Mouse (Mus musculus): ENCODE results near the gene Nlgn1.
A peak's percentile ranks its signal among the peaks of the same experiment; 100 is the strongest.

Nlgn1 gene

DNA sequence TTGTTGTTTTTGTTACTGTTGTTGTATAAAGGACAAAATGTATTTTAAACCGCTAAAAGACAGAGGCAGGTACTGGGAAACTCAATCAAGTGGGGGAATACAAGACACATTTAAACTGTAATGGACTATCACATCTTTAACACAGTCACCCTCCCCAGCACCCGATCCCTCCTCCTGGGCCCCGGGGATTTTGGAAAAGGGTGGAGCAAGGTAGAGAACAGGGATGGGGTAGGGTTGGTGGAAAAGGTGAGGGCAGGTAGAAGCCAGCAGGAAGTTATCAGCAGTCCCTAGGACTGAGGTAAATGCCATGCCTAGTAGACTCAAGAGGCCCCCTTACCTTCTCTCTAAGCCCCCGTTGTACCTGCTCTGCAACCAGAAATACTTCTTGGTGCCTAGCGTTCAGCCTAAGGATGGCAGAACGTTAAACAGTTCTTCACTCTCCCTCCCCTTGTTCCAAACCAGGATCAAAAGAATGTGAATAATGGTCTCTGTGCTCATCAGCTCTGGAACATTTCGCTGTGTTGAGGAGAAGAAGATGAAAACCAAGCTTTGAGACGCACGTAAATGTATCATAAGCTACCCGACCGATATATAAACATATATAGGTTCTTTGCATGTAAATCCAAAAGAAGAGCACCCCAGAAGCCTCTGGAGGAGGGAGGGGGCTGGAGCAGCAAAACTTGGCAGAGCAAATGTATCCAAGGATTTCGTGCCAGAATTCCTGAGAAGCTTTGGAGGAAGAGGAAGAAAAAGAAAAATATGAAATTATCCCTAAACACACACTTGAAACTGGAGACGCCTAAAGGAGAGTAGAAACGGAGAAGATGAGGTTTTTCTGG, at the start of gene Nlgn1:
Gene Nlgn1 (minus strand): TSS at position 61 of the 839 bp plus-strand sequence.
- no peak for DNase-seq

DNA sequence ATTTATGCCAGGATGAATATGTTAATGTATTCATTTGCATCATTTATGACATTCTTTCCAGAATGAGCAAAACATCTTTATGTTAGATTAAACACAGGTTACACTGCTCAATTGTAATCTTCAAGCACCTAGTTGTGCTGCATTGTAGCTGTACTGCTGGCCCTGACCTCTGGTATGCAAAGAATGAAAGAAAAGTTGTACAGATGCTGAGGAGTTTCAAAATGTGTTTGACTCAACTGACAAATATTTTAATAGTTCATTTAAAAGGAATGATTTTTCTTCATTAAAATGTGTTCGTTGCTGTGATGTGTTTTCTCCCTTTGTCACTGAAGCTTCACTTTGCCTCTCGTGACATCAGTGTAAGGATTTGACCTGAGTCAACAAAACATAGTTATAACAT, 46.0 kb upstream of the Nlgn1 start:
- DNase-seq = no peak

DNA sequence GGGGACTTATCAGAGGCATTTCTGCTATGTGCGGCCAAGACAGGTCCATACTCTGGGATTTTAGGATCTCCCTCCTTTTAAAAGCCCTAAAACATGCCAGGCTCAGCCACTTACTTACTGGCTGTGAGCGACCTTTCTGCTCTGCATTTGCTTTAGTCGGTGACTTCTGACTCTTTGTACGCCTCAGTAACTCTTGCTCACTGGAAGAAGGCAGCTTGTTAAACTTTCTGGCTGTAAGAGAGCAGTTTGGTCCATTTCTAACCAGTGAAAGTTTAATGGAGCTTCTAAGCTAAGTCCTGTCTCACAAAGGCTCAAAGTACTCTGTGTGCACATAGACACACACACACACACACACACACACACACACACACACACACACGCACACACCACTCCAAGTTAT, 22.8 kb upstream of the Nlgn1 start:
- no peak for DNase-seq

DNA sequence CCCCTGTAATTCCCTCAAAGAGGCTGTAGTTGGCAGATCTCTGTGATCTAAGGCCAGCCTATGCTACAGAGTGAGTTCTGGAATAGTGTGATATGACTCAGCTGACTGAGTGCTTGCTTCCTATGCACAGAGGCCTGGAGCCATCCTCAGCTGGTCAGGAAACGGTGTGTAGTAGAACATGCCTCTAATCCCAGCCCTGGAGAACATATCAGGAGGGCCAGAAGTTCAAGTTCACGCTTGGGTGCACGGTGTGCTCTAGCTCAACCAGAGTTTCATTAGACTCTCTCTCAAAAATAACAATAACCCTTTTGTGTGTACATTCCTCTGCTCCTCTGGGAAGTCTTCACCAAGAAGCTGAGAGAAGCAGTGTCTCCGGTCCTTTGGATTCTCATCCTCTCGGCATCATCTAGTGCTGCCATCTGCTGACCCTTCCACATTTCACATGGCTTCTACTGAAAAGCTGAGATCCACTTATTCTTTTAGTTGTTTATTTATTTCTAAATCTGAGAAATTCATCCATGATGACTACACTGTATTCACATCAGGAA, 22.3 kb upstream of the Nlgn1 start:
- peak; percentile 17 for DNase-seq

DNA sequence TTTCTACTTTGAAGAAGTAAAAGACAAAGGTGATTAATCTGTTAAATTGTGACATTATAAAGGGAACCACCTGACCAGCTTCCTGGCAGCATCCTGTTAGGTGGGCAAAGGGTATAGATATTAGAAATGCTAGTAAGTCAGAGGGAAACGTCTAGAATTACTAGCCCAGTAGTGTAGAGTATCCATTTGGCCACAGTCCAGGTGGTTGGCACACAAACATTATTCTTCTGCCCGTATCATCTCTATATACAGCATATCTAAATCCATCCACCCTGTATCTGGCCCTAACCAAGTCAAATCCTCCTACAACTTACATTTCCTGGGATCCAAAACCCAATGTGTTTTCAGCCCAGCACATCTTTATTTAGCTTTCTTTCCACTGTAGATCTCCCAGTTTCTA, 5.2 kb upstream of the Nlgn1 start:
- no peak for DNase-seq

DNA sequence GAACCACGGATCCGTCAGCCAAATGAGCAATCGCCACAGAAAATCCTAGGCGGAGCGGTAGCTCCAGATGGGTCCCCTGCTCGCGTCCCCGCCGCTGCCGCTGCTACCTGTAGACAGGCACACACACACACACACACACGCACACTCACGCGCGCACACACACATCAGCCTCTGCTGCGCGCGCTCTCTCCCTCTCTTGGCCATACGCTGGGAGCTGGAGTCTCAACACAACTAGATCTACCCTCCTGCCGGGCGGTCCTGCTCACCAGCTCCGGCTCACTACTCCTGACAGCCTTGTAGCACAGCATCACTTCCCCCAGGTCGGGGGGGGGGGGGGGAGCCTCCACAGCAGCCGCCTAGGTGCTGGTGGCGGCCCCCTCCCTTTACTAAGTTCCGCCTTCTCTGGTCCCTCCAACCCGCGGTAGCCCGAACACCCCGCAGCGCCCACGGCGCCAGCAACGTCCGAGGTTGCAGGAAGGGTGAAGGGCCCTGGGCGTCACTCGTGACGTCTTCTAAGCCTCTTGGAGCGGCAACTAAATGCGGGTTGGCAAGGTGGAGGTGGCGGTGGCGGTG, 1.1 kb upstream of the Nlgn1 start:
- peak; percentile 58 for DNase-seq

DNA sequence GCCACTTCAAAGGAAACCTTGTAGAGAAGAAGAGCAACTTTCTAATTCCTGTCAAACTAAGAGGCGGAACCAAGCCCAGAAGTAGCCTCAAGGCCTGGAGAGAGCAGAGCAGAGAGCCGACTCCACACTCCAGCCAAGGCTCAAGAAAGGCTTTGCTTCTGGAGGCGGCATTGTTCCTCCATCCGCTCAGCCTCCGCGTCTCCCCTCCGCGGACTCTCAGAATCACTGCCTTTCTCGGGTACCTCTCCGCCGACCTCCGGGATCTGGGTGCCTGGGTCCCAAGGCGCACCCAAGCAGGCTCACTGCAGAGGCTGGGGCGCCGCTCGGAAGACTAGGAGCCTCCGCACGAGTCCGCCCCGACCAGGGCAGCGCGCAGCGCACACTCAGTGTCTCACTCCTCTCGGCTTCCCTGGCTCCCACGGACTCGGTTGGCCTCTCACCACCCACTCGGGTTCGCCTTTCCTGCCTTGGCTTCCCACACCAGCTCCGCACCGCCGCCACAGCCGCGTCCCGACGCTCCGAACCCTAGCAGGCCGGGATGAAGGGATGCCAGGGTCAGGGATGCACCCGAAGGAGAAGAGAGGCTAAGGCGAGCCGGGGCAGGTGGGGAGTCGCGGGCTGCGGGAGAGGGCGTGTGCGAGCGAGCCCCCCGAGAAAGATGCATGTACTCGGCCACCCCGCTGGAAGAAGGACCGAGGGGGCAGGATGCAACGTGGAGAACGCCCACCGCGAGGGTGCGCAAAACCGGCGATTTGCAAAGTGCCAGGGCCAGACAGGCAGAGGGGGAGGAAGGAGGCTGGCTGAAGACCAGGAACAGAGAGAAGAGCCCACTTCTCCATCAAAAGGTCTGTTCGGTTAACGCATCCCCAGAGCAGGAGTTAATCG, 841 bp downstream of the Nlgn1 start:
- DNase-seq = peak; percentile 32

DNA sequence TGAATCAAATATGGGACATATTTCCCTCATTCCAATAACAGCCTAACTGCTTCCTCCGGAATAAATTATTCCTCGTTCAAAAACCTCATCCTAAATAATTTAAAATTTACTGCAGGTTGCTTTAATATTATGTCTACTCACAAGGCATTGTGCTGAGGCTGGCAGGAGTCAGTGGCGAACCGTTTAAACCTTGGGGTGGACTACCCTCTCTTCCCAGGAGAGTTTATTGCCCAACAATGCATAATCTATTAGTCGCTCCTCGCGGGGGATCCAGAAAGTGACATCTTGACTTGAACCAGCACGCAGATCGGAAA, 1.4 kb downstream of the Nlgn1 start:
- DNase-seq = no peak

DNA sequence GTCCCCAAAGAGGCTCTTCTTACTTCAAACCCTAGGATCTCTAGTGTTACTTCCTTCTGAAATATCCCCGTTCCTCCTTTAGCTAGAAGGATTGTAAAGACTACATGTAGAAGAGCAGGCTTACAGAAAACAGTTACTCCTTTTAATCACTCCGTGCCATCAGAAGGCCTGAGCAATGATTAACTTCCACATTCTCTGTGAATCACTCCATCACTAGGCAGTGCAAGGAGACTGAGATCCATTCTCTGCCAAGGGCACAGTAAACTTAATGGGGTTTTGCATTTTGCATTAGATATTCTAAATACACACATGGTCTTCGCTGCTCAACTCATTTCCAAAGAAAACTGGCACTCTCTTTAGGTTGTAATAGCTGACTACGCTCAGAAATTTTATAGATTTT, 2.2 kb downstream of the Nlgn1 start:
- DNase-seq = no peak

DNA sequence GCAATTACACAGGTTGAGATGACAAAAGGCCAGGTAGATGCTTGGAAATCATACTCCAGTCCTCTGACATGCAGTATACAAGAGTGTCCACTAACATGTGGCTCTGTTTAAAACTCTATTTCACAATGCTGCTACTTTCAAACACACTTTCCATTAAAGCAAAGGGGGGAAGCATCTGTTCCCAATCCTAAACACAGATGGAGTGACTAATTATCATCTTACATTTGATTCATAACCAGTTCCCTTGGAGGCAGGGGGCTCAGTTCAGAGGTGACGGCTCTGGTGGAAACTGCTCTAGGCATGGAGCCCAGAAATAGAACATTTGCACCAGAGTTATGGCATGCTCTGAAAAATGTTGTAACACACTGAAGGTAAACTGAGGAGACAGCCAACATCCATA, 7.8 kb downstream of the Nlgn1 start:
- peak; percentile 32 for DNase-seq

DNA sequence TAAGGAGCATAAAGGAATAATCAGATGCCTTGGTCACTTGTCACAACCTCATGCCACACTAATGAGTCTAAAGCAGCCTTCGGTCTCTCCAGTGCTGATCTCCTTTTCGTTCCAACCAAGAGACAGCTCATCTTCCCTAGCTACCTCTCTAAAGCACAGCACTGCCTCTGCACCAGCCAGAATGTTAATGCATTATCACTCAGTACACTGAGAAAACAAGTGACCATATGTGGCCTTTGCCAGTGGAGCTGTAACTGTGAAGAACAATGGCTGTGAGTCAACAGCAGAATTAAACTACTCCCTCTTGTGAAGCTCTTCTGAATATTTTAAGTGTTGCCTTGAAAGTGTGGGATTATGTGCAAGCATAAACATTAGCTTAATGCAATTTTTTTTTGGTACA, 14.9 kb downstream of the Nlgn1 start:
- DNase-seq = peak; percentile 31

DNA sequence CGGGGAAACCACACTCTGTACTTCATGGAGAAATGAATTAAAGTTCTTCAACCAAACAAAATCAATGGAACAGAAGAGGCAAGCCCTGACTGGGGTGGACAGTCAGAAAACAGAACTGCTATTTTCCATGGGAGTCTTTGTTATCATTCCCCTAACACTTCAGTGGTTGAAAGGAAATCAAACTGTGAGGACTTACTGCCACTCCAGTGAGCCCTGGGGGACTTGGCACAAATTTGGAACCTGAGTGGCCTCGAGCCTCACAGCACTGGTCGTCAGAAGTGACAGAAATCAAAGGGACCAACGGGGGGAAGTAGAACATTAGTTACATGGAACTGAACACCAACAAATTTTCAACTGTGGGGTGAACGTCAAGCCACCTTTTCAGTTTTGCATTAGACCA, 34.4 kb downstream of the Nlgn1 start:
- DNase-seq = no peak

DNA sequence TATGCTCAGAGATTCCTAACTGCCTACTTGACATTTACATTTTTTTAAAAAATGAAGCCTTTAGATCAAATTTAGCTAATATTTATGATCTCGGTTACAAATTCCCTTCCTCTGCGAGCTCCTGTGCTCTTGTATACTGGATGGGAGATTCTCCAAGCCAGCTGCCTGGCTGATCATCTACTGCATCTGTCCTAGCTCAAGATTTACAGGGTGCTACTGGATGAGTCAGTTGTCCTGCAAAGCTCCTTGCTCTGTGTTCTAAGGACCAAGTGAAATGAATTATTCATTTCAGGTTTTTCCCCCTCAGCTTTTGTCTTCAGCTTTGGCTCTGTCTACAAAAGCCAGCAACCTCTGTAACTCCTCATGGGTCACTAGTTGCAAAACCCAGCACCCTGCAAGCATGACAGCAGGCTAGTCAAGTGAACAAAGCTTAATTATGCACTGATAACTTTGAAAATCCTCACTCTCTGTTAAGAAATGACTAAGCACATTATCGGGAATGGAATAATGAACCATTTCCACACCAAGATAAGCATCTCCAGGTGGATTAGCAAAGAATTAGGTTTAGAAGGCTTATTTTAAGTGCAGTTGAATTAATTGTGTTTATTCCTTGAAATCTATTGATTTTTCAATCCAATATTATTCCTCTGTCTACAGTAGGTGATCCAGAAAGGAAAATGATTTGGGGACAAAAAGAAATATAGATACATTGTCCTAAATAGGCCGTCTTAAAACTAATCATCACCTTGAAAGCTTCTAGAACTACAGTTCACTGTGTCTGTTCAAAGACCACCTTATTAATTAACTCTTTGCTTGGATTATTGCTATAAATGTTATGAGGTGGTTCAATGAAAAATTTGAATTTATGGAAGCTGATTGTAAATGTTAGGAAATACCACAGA, 61.1 kb downstream of the Nlgn1 start:
- DNase-seq = no peak

DNA sequence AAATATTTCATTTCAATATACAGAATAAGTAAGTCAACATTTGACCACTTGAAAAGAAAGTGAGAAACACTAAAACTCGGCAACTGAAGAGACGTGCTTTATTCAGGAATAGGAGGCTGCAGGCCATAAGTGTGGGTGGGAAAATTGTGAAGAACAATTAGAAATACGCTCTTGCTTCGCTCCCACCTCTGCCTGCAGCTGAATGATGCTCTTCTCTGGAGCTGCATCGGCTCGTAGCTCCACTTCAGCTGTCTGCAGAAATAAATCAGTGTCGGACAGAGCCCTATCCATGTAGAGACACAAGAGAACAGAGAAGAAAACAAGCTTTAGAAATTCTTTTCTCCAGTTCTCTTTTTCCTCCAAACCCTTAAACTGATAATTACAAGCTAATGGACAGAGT, 85.7 kb downstream of the Nlgn1 start:
- DNase-seq = no peak

DNA sequence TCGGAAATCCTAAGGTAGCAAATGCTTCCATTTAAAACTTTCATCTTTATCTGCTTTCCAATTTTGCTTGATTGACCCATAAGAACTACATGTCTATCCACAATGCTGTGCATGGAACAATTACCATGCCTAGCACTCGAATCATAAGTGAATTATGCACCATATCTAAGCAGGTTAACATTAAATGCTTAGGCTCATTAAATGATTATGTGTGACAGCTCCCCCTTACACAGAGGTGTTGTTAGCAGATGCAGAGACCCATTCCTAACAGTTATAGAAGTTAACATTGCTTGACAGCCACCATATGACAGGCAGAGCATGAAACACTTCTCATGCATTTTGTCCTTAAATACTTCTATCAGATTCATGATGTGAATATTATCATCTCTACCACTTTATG, 89.0 kb downstream of the Nlgn1 start:
- DNase-seq = no peak

DNA sequence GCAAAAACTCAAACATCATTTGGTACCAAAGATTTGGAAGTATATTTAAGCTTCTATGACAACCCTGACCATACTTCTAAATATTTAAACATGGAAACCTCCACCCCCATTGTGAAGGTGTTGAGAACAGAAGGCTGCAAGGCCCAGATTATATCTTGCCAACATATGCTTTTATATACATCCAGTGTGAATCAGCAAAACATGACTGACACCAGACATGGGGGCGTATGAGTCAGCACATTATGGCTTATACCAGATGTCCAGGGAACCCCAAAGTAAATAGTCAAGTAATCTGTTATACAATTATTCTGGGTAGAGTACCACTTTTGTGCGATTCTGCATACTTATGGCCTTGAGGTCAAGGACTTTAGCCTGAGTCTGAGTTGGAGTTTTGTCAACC, 102.3 kb downstream of the Nlgn1 start:
- peak; percentile 20 for DNase-seq

DNA sequence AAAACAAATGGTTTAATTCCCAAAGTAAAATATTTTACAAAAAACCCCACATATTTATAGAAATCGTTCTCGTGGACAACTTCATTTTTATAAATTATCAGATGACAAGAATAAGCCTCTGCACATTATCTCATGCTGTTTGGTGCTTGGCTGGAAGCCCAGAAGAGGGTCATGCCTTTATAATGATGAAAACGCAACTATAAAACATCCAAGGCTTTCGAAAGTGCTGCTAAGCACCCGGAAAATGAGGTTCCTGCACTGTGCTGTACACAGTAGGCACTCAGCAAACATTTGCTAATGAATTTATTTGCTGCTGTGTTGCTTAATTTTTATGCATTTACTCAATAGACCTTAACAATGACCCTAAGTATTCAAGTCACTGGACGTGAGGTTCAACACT, 103.4 kb downstream of the Nlgn1 start:
- peak; percentile 12 for DNase-seq

DNA sequence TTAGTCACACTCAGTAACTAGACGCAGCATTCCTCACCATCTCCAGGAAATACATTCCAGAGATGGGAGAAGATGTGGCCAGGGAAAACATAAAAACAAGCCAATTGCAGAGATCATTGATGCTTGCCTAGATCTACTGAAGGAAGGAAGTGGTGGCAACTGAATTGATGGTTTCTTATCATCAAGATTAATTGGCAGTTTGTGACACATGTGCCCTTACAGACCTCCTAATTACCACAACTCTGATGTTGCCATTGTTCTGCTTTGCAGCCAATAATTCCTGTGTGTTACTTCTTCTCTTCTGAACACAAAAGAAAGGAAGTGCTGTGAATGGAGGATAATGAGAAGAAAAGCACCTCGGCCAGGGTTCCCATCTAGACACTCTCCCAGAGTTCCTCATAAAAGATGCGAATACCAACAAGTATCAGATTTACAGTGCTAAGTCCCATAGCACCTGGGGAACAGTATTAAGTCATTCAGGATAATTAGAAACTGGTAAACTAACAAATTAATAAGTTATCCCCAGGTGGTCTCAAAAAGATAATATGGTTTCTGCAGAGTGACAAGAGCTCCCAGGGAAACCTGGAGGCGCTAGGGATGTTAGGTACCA, 104.0 kb downstream of the Nlgn1 start:
- DNase-seq = no peak

DNA sequence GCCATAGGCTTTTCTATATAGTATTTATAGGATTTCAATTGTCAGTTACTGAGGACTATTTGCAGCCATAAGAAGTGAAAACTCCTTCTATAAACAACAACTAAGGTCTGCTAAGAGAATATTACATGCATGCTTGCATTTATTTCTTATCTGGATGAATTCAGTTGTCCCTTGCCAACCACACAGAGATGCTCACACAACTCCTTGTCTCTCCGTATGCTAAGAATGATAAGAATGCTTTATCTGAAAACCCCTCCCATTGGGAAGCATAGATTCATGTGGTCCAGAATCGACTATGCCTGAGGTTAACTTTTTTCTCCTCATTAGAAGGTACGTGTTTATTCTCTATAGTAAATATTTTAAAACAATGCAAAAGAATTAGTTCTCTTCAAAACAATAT, 108.8 kb downstream of the Nlgn1 start:
- no peak for DNase-seq

DNA sequence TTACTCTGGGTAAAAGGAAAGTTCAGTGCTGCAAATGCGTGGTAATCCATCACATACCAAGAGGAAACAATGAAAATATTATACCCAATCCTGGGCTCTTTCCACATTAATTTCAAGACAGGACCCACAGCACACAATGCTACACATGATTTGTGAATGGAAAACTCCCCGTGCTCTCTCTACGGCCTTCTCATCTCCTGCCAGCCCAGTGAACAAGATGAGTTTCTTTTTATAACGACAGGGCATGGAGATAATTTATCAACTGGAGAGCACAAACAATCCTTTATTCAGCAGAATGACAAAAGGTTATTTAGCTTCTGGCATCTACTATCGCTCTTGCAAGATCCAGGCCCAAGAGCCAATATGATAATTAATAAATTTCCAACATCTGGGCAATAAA, 116.0 kb downstream of the Nlgn1 start:
- DNase-seq = no peak

DNA sequence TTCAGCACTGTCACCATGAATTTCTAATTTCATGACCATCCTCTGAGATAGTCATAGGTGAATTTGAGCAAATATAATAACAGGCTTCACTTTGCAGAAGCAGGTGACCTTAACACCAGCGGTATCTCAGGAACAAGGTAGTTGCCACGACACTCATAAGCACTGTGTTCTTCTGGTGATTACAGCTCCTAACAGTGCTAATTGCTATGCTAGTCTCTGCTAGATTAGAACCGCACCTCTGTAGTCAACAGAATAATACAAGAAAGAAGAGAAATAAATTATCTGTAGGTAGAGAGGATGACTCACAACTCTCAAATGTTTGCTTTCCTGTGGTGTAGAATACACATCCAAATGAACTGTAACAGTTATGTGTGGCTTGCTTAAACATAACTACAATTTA, 129.6 kb downstream of the Nlgn1 start:
- DNase-seq = no peak

DNA sequence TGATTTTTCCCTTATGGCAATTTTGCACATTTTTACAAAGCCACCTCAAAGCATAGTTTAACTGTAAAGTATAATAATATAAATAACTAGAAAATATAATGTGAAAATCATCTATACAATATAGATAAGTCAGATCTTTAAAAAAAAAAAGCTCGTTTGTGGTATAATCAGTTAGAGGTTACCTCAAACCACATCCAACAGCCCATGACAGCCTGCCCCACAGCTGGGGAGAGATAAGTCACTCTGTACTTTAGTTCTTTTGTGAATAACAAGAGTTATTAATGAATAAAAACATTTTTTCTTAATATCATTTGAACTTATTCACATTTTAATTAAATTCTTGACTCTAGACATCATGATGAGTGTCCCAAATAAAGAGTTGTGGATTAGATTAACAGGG, 130.8 kb downstream of the Nlgn1 start:
- DNase-seq = no peak

Measured in layer of hippocampus, adult 9-11 months (tissue).